Mouse (Mus musculus) neural tube, embryonic 14.5 days (tissue): ENCODE results near the gene Slc29a2. TPM values are rescaled to one million over a fixed set of nuclear protein-coding genes. Genes with fewer than 3 reads are reported as not detected.

ENCODE experiments used
- ATAC-seq: fragments of 200-750 bp; cut with Nextera tagmentation; 2 replicates; pipeline ENCODE4 v1.8.0; 2017; ENCODE audit warnings: low read depth, mild to moderate bottlenecking, moderate TSS enrichment, moderate library complexity
- H3K27ac ChIP-seq: fragments of 300-500 bp; sonication (generic); 2 replicates; pipeline ENCODE4 v1.5.1; 2014; ENCODE audit warnings: low read depth, mild to moderate bottlenecking, control low read depth, low read length, moderate library complexity, mixed read lengths
- H3K27me3 ChIP-seq: fragments of 300-500 bp; sonication (generic); 2 replicates; pipeline ENCODE4 v1.6.1; 2014; ENCODE audit warnings: low read length; ENCODE audit not compliant: control insufficient read depth, insufficient read depth
- H3K36me3 ChIP-seq: fragments of 300-500 bp; sonication (generic); 2 replicates; pipeline ENCODE4 v1.6.1; 2014; ENCODE audit warnings: low read length, mixed read lengths; ENCODE audit not compliant: control insufficient read depth, insufficient read depth
- H3K4me1 ChIP-seq: fragments of 300-500 bp; sonication (generic); 2 replicates; pipeline ENCODE4 v1.6.1; 2014; ENCODE audit warnings: low read length; ENCODE audit not compliant: control insufficient read depth, insufficient read depth
- H3K4me2 ChIP-seq: fragments of 300-500 bp; sonication (generic); 2 replicates; pipeline ENCODE4 v1.6.1; 2014; ENCODE audit warnings: mild to moderate bottlenecking, low read depth, low read length, control low read depth
- H3K4me3 ChIP-seq: fragments of 300-500 bp; sonication (generic); 2 replicates; pipeline ENCODE4 v1.5.1; 2014; ENCODE audit warnings: low read depth, low read length, control low read depth, mixed read lengths
- H3K9ac ChIP-seq: fragments of 300-500 bp; sonication (generic); replicated peaks from 2 replicates; pipeline ENCODE4 v1.6.1; 2014; ENCODE audit warnings: low read depth, mild to moderate bottlenecking, control low read depth, low read length, mixed read lengths
- H3K9me3 ChIP-seq: fragments of 300-500 bp; sonication (generic); 2 replicates; pipeline ENCODE4 v1.6.1; 2016; ENCODE audit warnings: low read length; ENCODE audit not compliant: control insufficient read depth
- WGBS: fragments of 180-500 bp; shearing (Covaris S2); extraction: QIAGEN DNeasy Blood & Tissue Kit; methylation state at CpG from one replicate; pipeline ENCODE4 v1.1.7; 2014; 5-methylcytosine and 5-hydroxymethylcytosine counted together
- polyA plus RNA-seq: library from polyadenylated mRNA; unstranded; fragments of >200 nt; fragmentation: Nextera tagmentation; extraction: Ambion mirVana; gene quantifications from 2 replicates; pipeline ENCODE4 v1.2.1, GENCODE M21; 2014

Slc29a2 gene
- 11.5 and 12.2 TPM in 2 replicates for polyA plus RNA-seq

DNA sequence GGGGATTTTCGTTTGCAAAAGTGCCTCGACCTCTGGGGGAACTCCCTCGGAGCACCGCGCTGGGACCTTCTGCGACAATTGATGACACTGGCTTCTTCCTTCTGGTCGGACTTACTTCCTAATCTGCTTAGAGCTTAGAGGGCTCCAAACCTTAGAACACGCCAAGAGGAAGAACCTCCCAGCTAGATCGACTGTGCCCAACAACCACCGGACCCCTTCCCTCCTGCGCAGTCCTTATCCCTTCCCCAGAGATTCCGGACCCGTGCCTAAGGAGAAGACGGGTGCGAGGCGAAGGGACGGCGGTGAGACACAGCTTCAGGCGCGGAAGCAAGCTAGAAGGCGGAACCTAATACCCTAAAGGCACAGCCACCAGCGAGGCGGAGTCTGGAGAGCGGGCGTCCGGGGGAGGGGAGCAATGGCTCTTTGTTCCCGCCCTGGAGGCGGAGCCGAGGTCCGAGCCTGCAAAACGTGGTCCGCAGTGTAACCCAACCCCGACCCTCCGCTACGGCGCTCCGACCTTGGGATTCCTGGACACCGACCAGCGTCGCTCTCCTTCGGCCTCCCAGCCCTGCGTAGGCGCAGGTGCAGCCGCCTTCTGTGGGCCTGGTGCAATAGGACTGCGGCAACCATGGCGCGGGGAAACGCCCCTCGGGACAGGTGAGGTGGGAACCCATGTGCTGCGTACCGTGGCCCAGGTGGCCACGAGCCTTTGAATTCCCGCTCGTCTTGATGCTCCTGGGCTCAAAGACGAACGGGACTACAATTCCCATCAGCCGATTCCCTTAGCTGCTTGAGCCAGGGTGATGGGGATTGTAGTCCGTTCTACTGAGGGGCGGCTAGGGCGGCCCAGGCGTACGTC lies at the start of gene Slc29a2:
TSS of gene Slc29a2 (plus strand) at position 240 of the 859 bp plus-strand sequence.
- peak within 1 kb of the TSS; percentile 70 for H3K4me2 ChIP-seq
- H3K27me3 ChIP-seq: no peaks in the 10 kb centered on the region
- H3K9ac ChIP-seq: peak within 1 kb of the TSS; percentile 69
- H3K36me3 ChIP-seq: no peaks in the 10 kb centered on the region
- H3K27ac ChIP-seq: peak within 1 kb of the TSS; percentile 88
- peak within 1 kb of the TSS; percentile 60 for H3K4me3 ChIP-seq
- no peaks in the 10 kb centered on the region; the same call in 1 of the 2 replicates for H3K4me1 ChIP-seq
- no peaks in the 10 kb centered on the region for H3K9me3 ChIP-seq
- ATAC-seq: peak; percentile 94
- WGBS: under 1% methylated on average over 62 of the region's 62 CpGs

DNA sequence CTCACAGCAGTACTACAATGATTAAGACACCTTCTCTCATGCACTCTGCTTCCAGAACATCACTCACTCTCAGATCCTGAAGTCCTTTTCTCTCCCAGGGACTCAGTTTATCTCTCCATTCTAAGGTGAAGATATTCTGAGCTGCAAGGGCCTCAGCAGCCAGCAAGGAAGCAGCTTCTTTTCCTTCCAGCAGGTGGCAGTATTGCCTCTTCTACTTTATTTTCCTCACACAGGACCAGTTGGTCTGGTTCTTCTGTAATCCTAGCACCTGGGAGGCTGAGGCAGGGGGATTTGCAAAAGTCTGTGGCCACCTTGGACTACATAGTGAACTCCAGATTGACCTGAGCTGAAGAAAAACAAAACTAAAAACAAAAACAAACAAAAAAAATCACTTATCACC lies 41.9 kb upstream of the Slc29a2 start:
- Histone ChIP-seq H3K27ac (no peak overlapping the region), H3K9me3 (no peaks in the 10 kb centered on the region), H3K9ac (no peak overlapping the region), H3K4me3 (no peak overlapping the region), H3K36me3 (no peaks in the 10 kb centered on the region), H3K4me2 (no peak overlapping the region), H3K4me1 (no peaks in the 10 kb centered on the region), H3K27me3 (peaks cover 31% of the 10 kb centered on the region)
- ATAC-seq: no peak

DNA sequence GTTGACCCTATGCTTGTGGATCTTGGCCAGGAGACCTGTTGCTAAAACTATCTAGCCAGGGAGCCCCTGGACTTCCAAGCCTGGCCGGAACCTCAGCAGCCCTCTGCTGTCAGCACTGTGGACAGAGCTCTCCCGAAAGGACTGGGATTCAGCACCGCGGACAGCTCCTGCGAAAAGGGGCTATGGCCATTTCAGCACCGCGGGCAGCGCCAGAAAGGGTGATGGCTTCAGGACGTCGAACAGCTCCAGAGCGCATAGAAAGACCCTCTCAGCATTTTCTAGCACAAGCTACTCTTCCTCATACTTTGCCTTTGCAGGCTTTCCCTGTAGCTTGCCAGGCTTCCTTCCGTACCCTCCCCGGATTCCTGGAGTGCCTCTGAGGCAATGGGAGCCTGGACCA lies 34.6 kb upstream of the Slc29a2 start:
- WGBS: 3% methylated on average over 13 of the region's 13 CpGs
- Histone ChIP-seq H3K9me3 (no peaks in the 10 kb centered on the region), H3K4me1 (peaks cover 14% of the 10 kb centered on the region), H3K27me3 (peaks cover 38% of the 10 kb centered on the region), H3K27ac (no peak overlapping the region; the same call in 1 of the 2 replicates), H3K4me2 (peak overlapping the region; percentile 71), H3K9ac (peak overlapping the region; percentile 62), H3K36me3 (no peaks in the 10 kb centered on the region), H3K4me3 (peak overlapping the region; percentile 46)
- no peak for ATAC-seq

DNA sequence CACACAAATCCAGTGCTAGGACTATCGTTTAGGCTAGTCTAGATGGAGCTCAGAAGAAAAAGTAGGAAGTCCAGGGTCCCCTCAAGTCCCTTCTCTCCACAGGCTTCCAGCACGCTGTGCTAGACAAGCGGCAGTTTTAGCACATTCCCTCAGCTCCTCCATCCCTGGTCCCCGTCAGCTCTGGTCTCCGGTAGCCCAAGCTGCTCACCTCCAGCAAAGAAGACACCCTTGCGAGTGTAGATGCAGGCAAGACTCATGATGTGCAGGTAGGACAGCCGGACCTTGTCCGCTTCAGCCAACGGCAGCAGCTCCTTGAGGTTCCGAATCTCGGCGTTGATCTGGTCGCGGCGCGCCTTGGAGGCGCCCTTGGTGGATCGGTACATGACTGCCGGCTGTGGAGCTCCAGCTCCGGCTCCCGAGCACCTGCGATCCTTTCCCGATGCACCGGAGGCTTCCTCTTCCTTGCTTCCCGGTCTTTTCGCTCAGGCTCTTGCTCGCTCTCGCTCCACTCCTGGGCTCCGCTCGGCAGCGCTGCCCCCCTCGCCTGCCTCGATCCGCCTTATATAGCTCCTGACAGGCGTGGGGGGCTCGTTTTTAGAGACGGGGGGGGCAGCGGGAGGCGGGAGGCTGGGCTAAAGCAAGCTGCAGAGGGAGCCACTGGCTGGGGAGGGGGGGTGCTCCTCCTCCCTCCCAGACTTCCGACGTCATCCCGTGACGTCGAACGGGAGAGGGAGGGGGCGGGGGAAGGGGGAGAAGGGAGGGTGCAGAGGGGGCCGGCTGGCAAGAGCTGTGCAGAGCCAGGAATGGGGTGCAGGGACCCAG lies 34.0 kb upstream of the Slc29a2 start:
- Histone ChIP-seq H3K36me3 (no peaks in the 10 kb centered on the region), H3K27ac (peak overlapping the region; percentile 67), H3K4me1 (peaks cover 16% of the 10 kb centered on the region), H3K27me3 (peaks cover 38% of the 10 kb centered on the region), H3K4me3 (peak overlapping the region; percentile 46), H3K4me2 (peak overlapping the region; percentile 71), H3K9ac (peak overlapping the region; percentile 62), H3K9me3 (no peaks in the 10 kb centered on the region)
- WGBS: 14% methylated on average over 47 of the region's 47 CpGs
- peak; percentile 75 for ATAC-seq

DNA sequence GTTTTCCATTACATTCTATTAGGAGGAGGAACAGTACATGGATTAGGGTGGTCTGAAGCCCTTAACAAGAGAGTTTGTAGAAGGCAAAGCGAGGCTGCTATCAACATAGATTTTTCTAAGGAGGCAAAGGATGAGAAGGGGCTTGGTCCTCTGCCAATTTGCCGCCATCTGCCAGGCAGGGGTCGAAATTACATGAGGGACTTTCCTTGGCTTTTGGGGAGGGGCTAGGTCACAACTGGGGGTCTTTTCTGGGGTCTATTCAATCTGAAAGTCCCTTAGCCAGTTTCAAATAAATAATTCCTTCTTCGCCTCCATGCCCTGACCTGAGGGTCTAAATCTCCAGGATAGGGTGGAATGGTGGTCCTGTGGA lies 33.4 kb upstream of the Slc29a2 start, which contains the start of gene Npas4:
TSS of gene Npas4 (minus strand) at position 61 of the 370 bp plus-strand sequence.
- H3K36me3 ChIP-seq: no peaks in the 10 kb centered on the region
- H3K9ac ChIP-seq: peak within 1 kb of the TSS; percentile 62
- no peaks in the 10 kb centered on the region for H3K9me3 ChIP-seq
- H3K27me3 ChIP-seq: peaks cover 33% of the 10 kb centered on the region
- ATAC-seq: 0 out of 2 replicates have a peak, but pooled peaks have one; percentile 10
- H3K27ac ChIP-seq: peak within 1 kb of the TSS; percentile 67
- peak within 1 kb of the TSS; percentile 46 for H3K4me3 ChIP-seq
- H3K4me2 ChIP-seq: peak within 1 kb of the TSS; percentile 71
- H3K4me1 ChIP-seq: peaks cover 17% of the 10 kb centered on the region
- WGBS: 18% methylated on average over 4 of the region's 4 CpGs

DNA sequence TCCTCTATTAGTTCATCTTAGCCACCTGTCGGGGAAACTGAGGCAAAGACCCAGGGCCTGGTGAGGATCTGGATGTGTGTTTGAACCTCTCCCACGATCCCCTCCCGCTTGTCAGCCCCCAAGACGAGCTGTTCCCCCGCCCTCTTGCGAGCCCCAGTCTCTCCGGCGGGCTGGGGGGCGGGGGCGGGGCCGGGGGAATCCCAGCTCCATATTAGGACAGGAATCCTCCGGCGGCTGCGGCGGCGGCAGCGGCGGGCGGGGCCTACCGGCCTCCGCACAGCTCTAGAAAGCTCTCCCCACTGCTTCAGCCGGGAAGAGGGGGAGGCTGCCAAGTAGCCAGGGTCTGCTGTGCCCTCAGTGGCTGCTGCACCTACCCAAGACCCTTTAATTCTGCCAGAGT lies 32.9 kb upstream of the Slc29a2 start:
- Histone ChIP-seq H3K27me3 (peaks cover 29% of the 10 kb centered on the region), H3K4me2 (peak overlapping the region; percentile 71)
- WGBS: under 1% methylated on average over 21 of the region's 22 CpGs

DNA sequence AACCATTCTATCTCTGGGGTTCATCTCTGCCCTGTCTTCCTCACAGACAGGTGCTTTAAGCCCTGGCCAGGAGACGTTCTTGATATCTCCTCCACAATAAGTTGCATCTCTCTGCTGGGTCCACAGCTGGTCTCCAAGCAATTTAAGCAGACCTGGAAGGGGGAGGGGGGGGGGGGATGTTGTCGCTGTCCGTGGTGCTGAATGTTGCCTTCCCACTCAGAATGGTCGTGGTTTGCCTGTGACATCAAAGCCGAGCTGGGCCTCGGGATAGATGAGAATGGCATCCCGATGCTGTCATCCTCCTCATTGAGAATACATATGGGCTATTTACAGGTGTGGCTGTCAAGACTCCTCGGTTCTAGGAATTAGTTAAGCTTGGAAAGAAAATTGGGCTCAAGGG lies 31.3 kb upstream of the Slc29a2 start:
- Histone ChIP-seq H3K36me3 (no peaks in the 10 kb centered on the region), H3K4me3 (no peak overlapping the region), H3K9ac (no peak overlapping the region), H3K4me1 (peaks cover 18% of the 10 kb centered on the region), H3K9me3 (no peaks in the 10 kb centered on the region), H3K27ac (no peak overlapping the region), H3K4me2 (no peak overlapping the region), H3K27me3 (peaks cover 14% of the 10 kb centered on the region)
- no peak for ATAC-seq
- WGBS: 16% methylated on average over 8 of the region's 8 CpGs

More for the DNA sequence above, 32.9 kb upstream of the Slc29a2 start:
- no peak; the same call in 1 of the 2 replicates for ATAC-seq
- H3K9ac ChIP-seq: 0 out of 2 replicates have a peak overlapping the region, but pooled peaks have one; percentile 34
- no peaks in the 10 kb centered on the region for H3K9me3 ChIP-seq
- H3K36me3 ChIP-seq: no peaks in the 10 kb centered on the region
- peak overlapping the region; percentile 46 for H3K4me3 ChIP-seq
- H3K27ac ChIP-seq: no peak overlapping the region
- H3K4me1 ChIP-seq: peaks cover 17% of the 10 kb centered on the region

DNA sequence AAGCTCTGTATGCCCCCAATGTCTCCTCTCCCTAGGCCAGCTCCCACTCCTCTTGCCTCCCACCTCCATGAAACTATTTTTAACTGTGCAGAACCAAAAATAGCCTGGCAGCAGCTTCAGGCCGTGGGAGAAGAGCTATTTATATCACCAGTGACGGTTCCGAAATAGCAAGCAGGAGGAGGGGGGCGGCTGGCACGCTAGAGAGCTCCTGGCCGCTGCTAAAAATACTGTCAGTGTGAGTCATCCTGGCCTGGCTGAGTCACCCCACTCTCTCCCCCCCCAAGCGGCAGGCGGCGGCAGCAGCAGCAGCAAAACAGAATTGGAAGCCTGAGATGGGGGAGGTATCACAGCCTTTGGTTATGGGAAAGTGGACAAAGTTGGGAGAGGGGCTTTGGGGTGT lies 30.8 kb upstream of the Slc29a2 start:
- no peak overlapping the region for H3K4me2 ChIP-seq
- H3K4me1 ChIP-seq: peaks cover 23% of the 10 kb centered on the region
- no peak overlapping the region for H3K4me3 ChIP-seq
- ATAC-seq: no peak
- H3K9ac ChIP-seq: no peak overlapping the region
- WGBS: 5% methylated on average over 9 of the region's 9 CpGs
- peaks cover 9% of the 10 kb centered on the region for H3K27me3 ChIP-seq
- no peak overlapping the region for H3K27ac ChIP-seq
- H3K36me3 ChIP-seq: no peaks in the 10 kb centered on the region
- H3K9me3 ChIP-seq: no peaks in the 10 kb centered on the region
